Mouse (Mus musculus): ENCODE results near the gene Isoc2a. TPM values are rescaled to one million over a fixed set of nuclear protein-coding genes. Genes with fewer than 3 reads are reported as not detected.

The Isoc2a gene
- polyA plus RNA-seq, 1 experiment, result 14.5 TPM

DNA sequence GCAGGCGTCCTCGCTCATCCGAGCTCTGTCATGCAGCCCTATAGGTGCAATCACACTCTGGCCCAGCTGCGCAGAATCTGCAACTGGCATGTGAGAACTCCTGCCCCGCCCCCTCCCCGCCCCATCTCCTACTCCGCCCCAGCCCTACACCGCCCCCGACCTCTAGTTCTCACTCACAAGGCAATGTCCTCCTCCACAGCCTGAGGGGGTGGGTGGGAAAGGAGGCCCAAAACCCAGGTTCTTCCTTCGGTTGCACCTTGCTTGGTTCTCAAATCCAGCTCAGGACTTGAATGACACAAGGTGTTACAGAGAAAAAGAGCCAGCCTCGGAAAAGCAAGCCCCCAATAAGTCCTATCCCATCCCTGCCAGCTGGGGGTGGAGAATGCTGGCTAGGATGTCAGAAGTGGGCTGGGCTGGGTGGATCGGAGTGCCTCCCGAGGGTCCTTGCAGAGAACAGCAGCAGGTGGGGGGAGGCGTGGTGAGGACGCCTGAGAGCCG lies 34.3 kb upstream of the Isoc2a start:
- no peak overlapping the region for H3K27ac ChIP-seq (ENCODE audit: insufficient read depth, low read length)
- TF ChIP-seq POLR2A (IDR thresholded peaks at IDR 0.05; ENCODE audit: low read depth, low read length) (no peak), CTCF (IDR thresholded peaks at IDR 0.05; ENCODE audit: extremely low read depth, insufficient read depth, insufficient read length, insufficient replicate concordance) (no peak)
- no peak for DNase-seq (ENCODE audit: low read depth in 1 of 2, low spot score in 2 of 2)
- no peaks in the 10 kb centered on the region for H3K36me3 ChIP-seq (ENCODE audit: control insufficient read depth, insufficient read depth, low read length)
- H3K4me1 ChIP-seq (ENCODE audit: control insufficient read depth, insufficient read depth, insufficient read length), result no peaks in the 10 kb centered on the region; the same call in 1 of the 2 replicates
- no peak overlapping the region for H3K4me3 ChIP-seq (ENCODE audit: extremely low read depth, insufficient read depth, insufficient read length)
- H3K27me3 ChIP-seq (ENCODE audit: control insufficient read depth, insufficient read depth, low read length), result peaks cover 19% of the 10 kb centered on the region
- 4% methylated on average over 16 of the region's 16 CpGs for whole genome bisulfite sequencing

DNA sequence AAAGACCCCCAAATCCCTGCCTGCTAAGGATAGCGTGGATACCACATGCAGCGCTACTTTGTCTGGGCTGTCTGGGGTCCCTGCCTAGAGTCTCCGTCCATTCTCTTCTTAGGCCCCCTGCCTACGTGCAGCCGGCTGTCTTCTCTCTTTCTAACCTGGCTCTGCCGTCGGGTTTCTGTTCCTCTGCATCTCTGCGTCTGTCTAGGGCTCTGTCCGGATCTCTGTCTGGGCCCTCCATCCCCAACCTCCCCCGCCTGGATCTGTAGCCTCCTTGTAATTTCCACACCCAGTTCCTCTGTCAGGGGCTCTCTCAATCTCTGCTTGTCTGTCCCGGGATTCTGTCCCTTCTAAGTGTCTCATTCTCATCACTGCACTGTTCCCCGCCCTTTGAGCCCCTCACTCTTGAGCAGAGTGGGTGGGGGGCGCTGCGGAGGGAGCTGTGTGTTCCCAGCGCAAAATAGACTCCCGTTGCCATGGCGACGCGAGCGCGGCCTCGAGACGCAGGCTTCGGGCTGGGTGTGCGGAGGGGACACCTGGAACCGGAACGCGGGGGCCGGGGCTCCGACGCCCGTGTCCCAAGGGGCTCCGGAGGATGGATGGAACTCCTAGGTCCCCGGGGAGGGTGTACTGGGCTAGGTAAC lies 33.2 kb upstream of the Isoc2a start:
- H3K4me3 ChIP-seq (ENCODE audit: extremely low read depth, insufficient read depth, insufficient read length), result no peak overlapping the region
- DNase-seq (ENCODE audit: low read depth in 1 of 2, low spot score in 2 of 2), result no peak
- no peak for TF ChIP-seq POLR2A (IDR thresholded peaks at IDR 0.05; ENCODE audit: low read depth, low read length)
- no peak for TF ChIP-seq CTCF (IDR thresholded peaks at IDR 0.05; ENCODE audit: extremely low read depth, insufficient read depth, insufficient read length, insufficient replicate concordance)
- H3K36me3 ChIP-seq (ENCODE audit: control insufficient read depth, insufficient read depth, low read length), result no peaks in the 10 kb centered on the region
- no peak overlapping the region for H3K27ac ChIP-seq (ENCODE audit: insufficient read depth, low read length)
- H3K4me1 ChIP-seq (ENCODE audit: control insufficient read depth, insufficient read depth, insufficient read length), result no peaks in the 10 kb centered on the region; the same call in 1 of the 2 replicates
- WGBS, result 4% methylated on average over 34 of the region's 34 CpGs
- peaks cover 19% of the 10 kb centered on the region for H3K27me3 ChIP-seq (ENCODE audit: control insufficient read depth, insufficient read depth, low read length)

DNA sequence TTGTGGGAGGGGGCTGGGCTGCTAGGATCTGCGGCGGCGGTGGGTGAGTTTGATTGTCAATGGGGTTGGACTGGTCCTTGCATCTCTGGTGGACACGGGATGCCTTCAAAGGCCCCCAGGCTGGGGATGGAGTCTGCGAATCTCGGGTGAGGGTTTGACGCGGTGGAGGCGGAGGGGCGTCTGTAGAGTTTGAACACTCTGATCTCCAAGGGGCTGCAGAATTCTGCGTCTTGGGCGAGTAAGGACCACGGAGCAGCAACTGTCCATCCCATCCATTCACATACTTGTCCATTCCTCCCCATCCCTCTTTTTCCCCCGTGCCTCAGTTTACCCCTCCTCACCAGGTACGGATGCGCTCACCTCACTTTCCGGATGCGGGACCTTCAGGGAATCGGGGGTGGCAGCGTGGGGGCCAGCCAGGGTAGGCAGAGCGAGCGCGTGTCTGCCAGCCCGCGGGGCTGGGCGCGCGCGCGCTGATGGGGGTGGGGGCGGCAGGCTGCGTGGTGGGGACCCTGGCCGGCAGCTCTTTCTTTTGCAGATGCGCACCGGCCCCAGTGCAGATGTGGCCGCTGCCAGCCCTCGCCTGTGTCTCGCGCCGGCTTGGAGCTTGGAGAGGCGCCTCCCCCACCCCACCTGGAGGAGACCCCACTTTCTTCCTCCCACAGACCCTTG lies 32.6 kb upstream of the Isoc2a start, which contains the start of gene Shisa7:
TSS of gene Shisa7 (minus strand) at position 452 of the 672 bp plus-strand sequence.
- Histone ChIP-seq H3K27me3 (ENCODE audit: control insufficient read depth, insufficient read depth, low read length) (peaks cover 19% of the 10 kb centered on the region), H3K4me1 (ENCODE audit: control insufficient read depth, insufficient read depth, insufficient read length) (no peaks in the 10 kb centered on the region; the same call in 1 of the 2 replicates), H3K27ac (ENCODE audit: insufficient read depth, low read length) (no peak within 1 kb of the TSS), H3K4me3 (ENCODE audit: extremely low read depth, insufficient read depth, insufficient read length) (no peak within 1 kb of the TSS), H3K36me3 (ENCODE audit: control insufficient read depth, insufficient read depth, low read length) (no peaks in the 10 kb centered on the region)
- 14% methylated on average over 40 of the region's 41 CpGs for WGBS
- TF ChIP-seq POLR2A (IDR thresholded peaks at IDR 0.05; ENCODE audit: low read depth, low read length), result no peak
- no peak for TF ChIP-seq CTCF (IDR thresholded peaks at IDR 0.05; ENCODE audit: extremely low read depth, insufficient read depth, insufficient read length, insufficient replicate concordance)
- no peak for DNase-seq (ENCODE audit: low read depth in 1 of 2, low spot score in 2 of 2)

GRCm38 (mm10) chr7:4844917-4845309 lies 32.0 kb upstream of the Isoc2a start:
- Histone ChIP-seq H3K27me3 (ENCODE audit: control insufficient read depth, insufficient read depth, low read length) (peaks cover 19% of the 10 kb centered on the region), H3K4me3 (ENCODE audit: extremely low read depth, insufficient read depth, insufficient read length) (no peak overlapping the region), H3K4me1 (ENCODE audit: control insufficient read depth, insufficient read depth, insufficient read length) (no peaks in the 10 kb centered on the region; the same call in 1 of the 2 replicates), H3K27ac (ENCODE audit: insufficient read depth, low read length) (no peak overlapping the region), H3K36me3 (ENCODE audit: control insufficient read depth, insufficient read depth, low read length) (no peaks in the 10 kb centered on the region)
- whole genome bisulfite sequencing, result 23% methylated on average over 13 of the region's 13 CpGs
- DNase-seq (ENCODE audit: low read depth in 1 of 2, low spot score in 2 of 2), result no peak
- TF ChIP-seq POLR2A (IDR thresholded peaks at IDR 0.05; ENCODE audit: low read depth, low read length), result no peak
- no peak for TF ChIP-seq CTCF (IDR thresholded peaks at IDR 0.05; ENCODE audit: extremely low read depth, insufficient read depth, insufficient read length, insufficient replicate concordance)

GRCm38 (mm10) chr7:4849372-4849771 lies 27.6 kb upstream of the Isoc2a start:
- Histone ChIP-seq H3K4me3 (ENCODE audit: extremely low read depth, insufficient read depth, insufficient read length) (no peak overlapping the region), H3K27ac (ENCODE audit: insufficient read depth, low read length) (no peak overlapping the region), H3K4me1 (ENCODE audit: control insufficient read depth, insufficient read depth, insufficient read length) (no peaks in the 10 kb centered on the region), H3K27me3 (ENCODE audit: control insufficient read depth, insufficient read depth, low read length) (peaks cover 4% of the 10 kb centered on the region), H3K36me3 (ENCODE audit: control insufficient read depth, insufficient read depth, low read length) (no peaks in the 10 kb centered on the region)
- no peak for DNase-seq (ENCODE audit: low read depth in 1 of 2, low spot score in 2 of 2)
- TF ChIP-seq POLR2A (IDR thresholded peaks at IDR 0.05; ENCODE audit: low read depth, low read length) (no peak), CTCF (IDR thresholded peaks at IDR 0.05; ENCODE audit: extremely low read depth, insufficient read depth, insufficient read length, insufficient replicate concordance) (no peak)
- WGBS, result 83% methylated on average over 9 of the region's 9 CpGs

GRCm38 (mm10) chr7:4850621-4851314 lies 26.2 kb upstream of the Isoc2a start:
- H3K27ac ChIP-seq (ENCODE audit: insufficient read depth, low read length), result no peak overlapping the region
- H3K4me3 ChIP-seq (ENCODE audit: extremely low read depth, insufficient read depth, insufficient read length), result no peak overlapping the region
- no peak for DNase-seq (ENCODE audit: low read depth in 1 of 2, low spot score in 2 of 2)
- no peaks in the 10 kb centered on the region for H3K4me1 ChIP-seq (ENCODE audit: control insufficient read depth, insufficient read depth, insufficient read length)
- no peaks in the 10 kb centered on the region for H3K36me3 ChIP-seq (ENCODE audit: control insufficient read depth, insufficient read depth, low read length)
- no peaks in the 10 kb centered on the region for H3K27me3 ChIP-seq (ENCODE audit: control insufficient read depth, insufficient read depth, low read length)
- WGBS, result 80% methylated on average over 11 of the region's 11 CpGs
- TF ChIP-seq CTCF (IDR thresholded peaks at IDR 0.05; ENCODE audit: extremely low read depth, insufficient read depth, insufficient read length, insufficient replicate concordance), result no peak
- TF ChIP-seq POLR2A (IDR thresholded peaks at IDR 0.05; ENCODE audit: low read depth, low read length), result no peak

Measured in spleen, adult 2 months (tissue).